Mouse (Mus musculus): Measurements from ENCODE around the gene Ahnak2.

GRCm38 (mm10) chr12:112742768-112743167, 59.7 kb downstream of the Ahnak2 start:
- TF ChIP-seq EP300 (IDR thresholded peaks at IDR 0.05; ENCODE audit: low read depth) (no peak), CTCF (IDR thresholded peaks at IDR 0.05; ENCODE audit: low read depth) (no peak)

Measured in heart, postnatal 0 days (tissue).